Mouse (Mus musculus): ENCODE data around the gene Pld4.

Pld4 gene

DNA sequence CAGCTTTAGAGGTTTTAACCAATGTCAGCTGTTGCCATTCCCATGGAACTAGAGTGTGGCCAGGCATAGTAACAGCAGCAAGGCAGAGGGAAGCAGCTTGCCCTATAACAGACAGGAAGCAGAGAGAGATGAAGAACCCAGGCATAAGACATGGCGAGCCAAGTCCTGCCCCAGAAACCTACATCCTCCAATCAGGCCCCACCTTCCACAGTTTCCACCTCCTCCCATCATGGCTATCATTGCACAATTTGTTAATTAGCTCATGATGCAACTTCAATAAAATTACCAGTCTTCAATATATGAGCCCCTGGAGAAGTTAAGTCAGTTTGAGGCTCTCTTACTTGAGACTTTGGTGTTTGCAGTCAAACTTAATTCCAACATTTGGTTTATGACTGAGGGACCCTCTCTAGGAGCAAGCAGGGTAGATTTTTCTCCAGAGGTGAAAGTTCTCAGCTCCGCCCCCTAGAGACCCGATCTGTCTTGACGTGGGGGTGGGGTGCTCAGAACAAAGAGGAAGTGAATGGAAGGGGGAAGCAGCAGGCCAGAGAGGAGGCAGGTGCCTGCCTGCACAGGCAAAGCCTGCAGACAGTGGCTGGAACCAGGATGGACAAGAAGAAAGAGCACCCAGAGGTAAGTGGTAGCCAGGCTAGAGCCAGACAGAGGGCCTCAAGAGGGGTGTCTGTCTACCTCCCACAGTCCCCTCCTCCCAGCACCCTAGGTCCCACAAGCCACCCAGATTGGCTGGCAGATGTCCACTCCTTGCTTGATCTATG lies at the start of gene Pld4:
Gene Pld4 (plus strand): TSS at position 502 of the 773 bp plus-strand sequence.
- DNase-seq (ENCODE audit: low read depth), result no peak

DNA sequence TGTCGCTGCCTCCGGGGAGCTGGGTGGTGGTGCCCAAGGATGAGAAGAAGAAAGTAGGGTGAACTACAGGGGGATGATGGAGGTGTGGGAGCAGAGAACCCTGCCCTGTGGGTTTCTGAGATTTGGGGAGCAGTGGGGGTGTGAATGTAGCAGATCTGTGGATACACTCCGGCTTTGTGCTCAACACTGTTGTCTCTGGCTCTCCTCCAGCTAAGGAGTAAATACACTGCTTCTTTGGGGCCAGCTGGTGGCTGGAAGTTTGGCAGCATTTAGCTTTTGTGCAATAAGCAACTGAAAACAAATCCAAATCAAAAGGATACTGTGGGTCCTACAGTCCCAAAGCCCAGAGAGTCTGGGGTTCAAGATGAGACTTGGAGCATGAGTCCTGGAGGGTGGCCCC lies 46.5 kb upstream of the Pld4 start:
- DNase-seq (ENCODE audit: low read depth), result peak; percentile 88

DNA sequence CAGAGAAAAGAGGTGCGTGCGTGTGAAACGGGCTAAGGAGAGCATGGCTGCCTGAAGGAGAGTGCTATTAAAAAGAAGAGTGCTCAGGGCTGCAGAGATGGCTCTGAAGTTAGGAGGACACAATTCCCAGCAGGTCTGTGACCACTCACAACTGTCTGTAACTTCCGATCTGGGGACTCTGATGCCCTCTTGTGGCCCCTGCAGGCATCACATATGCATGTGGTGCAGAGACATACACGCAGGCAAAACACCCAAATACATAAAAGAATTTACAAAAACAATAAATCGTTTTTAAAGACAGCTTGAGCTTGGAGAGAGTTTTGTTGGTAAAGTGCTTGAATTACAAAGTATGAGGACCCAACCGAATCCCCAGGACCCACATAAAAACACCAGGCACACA lies 43.3 kb upstream of the Pld4 start:
- DNase-seq (ENCODE audit: low read depth), result peak; percentile 74

- peak; percentile 33 for DNase-seq (ENCODE audit: low read depth)
Observed at GRCm38 (mm10) chr12:112718995-112719394, 41.5 kb upstream of the Pld4 start.

DNA sequence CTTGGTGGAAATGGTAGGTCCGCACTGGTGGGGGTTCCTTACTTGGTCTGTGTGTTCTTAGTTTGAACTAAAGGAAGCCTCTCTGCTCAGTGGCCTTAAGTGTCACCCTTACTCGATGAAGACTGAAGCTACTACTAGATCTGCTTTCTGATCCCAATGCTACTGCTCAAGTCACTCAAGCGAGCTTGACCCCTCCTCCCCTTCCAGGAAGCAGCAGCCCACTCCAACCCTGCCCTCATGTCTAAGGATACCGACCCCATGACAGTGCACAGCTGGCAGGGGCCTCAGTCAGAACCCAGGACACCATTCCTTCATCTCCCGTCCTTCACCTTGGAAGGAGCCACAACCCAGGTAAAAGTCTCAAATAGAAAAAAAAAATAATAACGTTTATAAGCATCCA lies 40.2 kb upstream of the Pld4 start, which contains the start of gene Cep170b:
Gene Cep170b (plus strand): TSS at position 240 of the 400 bp plus-strand sequence.
- DNase-seq (ENCODE audit: low read depth), result no peak

- no peak for DNase-seq (ENCODE audit: low read depth)
Observed at GRCm38 (mm10) chr12:112720890-112721423, 39.5 kb upstream of the Pld4 start.

DNA sequence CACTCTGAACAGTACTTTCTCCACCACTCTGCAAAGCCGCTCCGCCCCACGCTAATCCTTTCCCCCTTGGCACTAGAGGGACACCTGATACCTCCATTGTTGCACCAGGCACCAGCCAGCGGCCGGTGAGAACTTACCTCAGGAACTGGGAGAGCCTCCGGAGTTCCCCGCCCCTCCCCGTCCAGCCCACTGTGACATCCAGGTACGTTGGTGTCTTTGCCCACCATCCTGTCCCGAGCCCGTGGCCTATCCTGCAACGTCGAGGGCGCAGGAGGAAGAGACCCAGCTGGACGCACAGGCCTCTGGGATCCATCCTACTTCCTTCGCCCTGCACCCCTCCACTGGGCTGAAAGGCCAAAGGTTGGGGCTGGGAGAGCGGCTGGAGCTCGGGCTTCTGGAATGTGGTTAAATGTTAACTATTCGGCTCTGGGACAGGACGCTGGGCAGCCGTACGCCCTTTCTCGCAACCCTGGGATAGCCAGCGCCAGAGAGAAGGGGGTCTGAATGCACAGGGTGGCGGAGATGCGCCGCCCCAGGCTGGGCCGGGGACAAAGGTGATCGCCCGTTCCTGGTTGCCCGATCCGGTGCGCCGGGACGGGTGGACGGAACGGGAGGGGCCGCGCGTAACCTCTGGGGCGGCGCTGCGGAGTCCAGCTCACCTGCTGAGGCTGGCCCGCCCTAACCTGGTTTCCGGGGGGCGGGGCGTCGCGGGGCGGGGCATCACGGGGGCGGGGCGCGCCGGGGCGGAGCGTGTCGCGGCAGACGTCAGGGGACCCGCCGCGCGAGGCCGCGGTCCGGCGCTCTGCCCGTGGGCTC lies 38.8 kb upstream of the Pld4 start:
- DNase-seq (ENCODE audit: low read depth), result no peak

DNA sequence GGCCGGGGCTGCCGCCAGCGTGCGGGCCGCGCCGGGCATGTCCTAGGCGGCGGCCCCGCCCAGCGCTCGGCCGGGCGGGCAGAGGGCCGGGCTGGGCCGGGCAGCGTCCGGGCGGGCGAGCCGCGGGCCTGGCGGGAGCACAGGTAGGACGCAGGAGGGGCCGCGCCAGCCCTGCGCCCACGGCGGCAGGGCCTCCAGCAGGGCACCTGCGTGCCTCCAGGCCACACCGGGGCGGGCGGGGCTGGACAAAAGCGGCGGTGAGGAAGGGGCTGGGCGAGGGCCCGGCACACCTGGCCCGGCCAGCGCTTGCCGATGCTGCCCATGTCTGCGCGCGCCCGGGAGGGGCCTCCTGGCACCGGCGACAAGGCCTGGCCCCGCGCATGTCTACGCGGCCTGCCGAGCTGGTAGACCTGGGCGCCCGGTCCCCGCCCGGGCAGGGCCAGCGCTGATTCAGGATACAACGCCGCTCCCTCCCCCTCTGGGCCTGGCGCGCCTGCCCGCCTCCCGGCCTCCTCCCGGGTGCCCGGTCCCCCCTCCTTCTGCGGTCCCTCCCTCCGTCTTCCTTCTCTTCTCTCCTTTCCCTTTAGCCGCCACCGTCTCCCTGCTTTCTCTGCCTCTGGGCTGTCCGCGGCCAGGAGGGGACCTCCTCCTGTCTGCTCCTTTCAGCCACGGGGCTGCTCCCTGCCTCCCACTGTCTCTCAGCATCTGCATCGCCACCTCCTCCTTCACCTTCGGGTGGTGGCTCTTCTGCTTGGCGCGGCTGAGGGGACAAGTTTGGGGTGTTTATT lies 38.0 kb upstream of the Pld4 start:
- peak; percentile 84 for DNase-seq (ENCODE audit: low read depth)

DNA sequence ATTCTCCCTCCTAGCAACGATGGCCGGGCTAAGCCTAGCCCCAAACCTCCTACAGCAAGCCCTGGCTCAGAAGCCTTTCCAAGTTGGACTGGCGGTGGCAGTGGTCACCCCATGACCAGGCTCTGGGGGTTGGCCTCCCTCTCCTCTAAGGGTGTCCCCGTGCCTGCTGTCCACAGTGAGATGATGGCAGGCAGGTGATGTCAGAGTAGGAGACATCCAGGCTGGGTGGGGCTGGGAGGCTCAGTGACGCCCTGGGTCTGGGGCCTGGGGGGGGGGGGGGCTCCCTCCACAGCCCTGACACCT lies 37.5 kb upstream of the Pld4 start:
- DNase-seq (ENCODE audit: low read depth), result no peak

DNA sequence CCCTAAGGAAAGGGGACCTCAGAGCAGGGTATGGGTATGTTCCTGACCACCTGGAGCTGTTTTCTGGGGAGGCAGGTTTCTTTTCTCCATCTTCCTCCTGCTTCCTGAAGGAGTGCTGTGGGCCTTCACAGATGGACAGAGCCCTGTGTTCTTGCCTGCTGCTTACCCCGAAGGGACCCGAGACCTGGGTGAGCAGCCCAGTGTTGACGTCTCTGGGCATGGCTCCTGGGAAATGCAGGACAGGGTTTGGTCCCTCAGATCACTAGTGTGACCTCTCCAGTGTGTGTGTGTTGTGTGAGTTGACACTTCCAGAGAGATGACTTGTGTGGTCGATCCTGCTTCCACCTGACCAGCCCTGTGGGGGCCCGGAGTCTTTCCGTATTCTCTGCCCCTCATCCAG lies 37.0 kb upstream of the Pld4 start:
- DNase-seq (ENCODE audit: low read depth), result no peak

GRCm38 (mm10) chr12:112724077-112724805 lies 36.2 kb upstream of the Pld4 start:
- peak; percentile 89 for DNase-seq (ENCODE audit: low read depth)

DNA sequence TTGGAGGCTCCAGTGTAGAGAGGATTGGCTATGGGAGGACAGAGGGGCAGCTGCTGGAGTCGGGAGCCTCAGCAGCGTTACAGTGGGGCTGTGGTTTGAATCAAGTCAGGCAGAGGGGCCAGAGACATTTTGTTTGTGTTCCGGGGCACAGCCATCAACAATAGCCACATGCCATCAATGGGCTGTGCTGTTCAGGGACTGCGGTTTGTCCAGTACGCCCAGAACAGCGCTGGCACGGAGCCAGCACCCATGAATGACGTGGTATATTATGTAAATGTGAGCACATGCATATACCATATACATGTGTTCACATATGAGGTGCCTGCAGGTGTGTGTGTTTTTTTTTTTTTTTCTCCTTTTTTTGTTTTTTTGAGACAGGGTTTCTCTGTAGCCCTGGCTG lies 32.7 kb upstream of the Pld4 start:
- peak; percentile 50 for DNase-seq (ENCODE audit: low read depth)

DNA sequence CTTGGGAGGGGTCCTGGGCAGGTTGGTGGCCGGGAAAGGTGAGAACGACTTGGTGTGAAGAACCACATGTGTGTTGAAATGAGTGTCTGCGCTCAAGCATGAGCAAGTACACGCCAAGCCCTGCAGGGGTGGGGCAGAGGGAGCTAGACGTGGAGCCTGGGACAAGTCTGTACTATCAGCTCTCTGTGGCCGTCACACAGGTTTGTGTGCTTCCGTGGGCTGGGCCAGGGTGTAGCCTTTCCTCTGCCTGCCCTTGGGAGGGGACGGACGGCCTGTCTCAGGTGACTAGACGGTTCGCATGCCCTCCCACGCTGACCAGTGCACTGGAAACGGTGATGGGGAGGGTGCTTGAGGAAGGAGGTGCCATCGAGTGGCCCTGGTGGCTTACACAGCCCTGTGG lies 29.6 kb upstream of the Pld4 start:
- DNase-seq (ENCODE audit: low read depth), result no peak

- no peak for DNase-seq (ENCODE audit: low read depth)
Observed at GRCm38 (mm10) chr12:112732591-112732990, 27.9 kb upstream of the Pld4 start.

GRCm38 (mm10) chr12:112734108-112734820 lies 26.2 kb upstream of the Pld4 start:
- DNase-seq (ENCODE audit: low read depth), result no peak

GRCm38 (mm10) chr12:112734881-112735655 lies 25.4 kb upstream of the Pld4 start:
- no peak for DNase-seq (ENCODE audit: low read depth)

GRCm38 (mm10) chr12:112735896-112736635 lies 24.4 kb upstream of the Pld4 start:
- no peak for DNase-seq (ENCODE audit: low read depth)

- no peak for DNase-seq (ENCODE audit: low read depth)
Observed at GRCm38 (mm10) chr12:112736636-112736925, 23.9 kb upstream of the Pld4 start.

GRCm38 (mm10) chr12:112737081-112737480 lies 23.4 kb upstream of the Pld4 start:
- no peak for DNase-seq (ENCODE audit: low read depth)

DNA sequence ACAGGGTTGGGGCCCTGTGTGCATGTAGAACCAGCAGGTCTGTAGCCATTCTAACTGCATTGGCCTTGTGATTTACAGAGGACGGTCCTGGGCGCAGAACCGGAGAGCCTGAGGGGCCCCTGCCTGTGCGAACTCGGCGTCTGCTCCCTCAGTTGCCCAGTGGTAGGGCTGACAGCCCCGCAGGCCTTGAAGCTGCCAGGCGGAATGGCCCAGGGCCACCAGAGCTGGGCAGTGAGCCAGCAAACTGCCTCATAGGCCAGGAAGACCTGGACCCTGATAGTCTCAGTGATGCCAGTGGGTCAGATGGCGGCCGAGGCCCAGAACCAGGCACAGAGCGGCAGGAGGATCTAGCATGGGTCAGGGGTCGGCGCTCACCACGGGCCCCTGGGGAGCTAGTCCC lies 22.7 kb upstream of the Pld4 start:
- no peak for DNase-seq (ENCODE audit: low read depth)
